14 mouse cellular contexts compared by ENCODE assay signal in the genomic region with DNA sequence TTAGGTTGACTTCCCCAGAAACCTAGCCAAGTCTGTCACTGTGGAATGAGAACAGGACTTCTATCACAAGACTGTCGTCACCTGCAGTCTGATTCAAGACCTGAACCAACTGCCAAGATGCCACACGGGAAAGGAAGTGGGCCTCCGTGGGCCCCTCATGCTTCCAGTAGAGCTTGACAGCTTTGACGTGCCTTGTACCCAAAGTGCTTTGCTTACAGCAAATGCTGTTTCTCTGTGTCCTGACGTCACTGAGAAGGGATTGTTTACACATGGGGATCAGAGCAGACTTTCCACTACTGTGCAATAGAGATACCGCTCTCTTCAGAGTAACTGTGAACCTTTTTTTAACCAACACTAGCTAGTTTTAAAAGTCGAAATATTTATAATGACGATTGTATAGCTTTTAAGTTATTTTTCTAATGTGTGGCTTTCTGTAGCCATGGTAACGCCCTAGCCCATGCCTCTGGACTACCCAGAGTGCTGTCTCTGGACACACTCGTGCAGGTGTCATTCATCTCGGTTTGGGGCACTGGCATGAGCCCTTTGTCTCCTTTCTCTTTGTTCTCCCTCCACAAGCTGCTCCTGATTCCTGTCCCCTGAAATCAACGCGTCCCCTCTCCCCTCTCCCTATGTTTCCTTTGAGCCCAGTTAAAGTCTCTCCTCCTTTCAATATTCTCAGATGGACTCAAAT. TPM values are rescaled to one million over a fixed set of nuclear protein-coding genes. Genes with fewer than 3 reads are reported as not detected.
DNase-seq lines count a peak whose midpoint lies in the region; ATAC-seq and TF ChIP-seq lines count a peak whose summit lies in the region.
"Had no signal": no experiment of that assay in that cellular context is flagged by ENCODE, and none has a peak within 500 bp of the region (broad histone marks: within the 10 kb centered on the region; RNA-seq: fewer than 3 reads in every experiment).

No protein-coding gene starts in this region.

- peaks cover 8% of the 10 kb centered on the region; the same call in 1 of the 2 replicates for H3K4me1 ChIP-seq in heart, postnatal 0 days (ENCODE audit: control insufficient read depth, insufficient read depth)

- no peak overlapping the region for H3K4me3 ChIP-seq in heart, postnatal 0 days (ENCODE audit: low read depth, low read length)
- H3K4me3 ChIP-seq: erythroblast, embryonic 14.5 days had no signal

- no peak overlapping the region for H3K9ac ChIP-seq in heart, postnatal 0 days (replicated peaks; ENCODE audit: low read depth, low read length)
- H3K9ac ChIP-seq: lung, embryonic 14.5 days had no signal

- 0 out of 2 replicates have a peak, but pooled peaks cover 10% of the 10 kb centered on the region for H3K36me3 ChIP-seq in heart, postnatal 0 days (replicated peaks; ENCODE audit: control insufficient read depth, insufficient read depth, low read length)

- ATAC-seq in heart, postnatal 0 days (ENCODE audit: insufficient read depth, low read depth): no peak
- ATAC-seq in CD4-positive, CD25-positive, alpha-beta regulatory T cell, adult 4 months: peak; percentile 83

- H3K27me3 ChIP-seq in heart, postnatal 0 days (ENCODE audit: control insufficient read depth, insufficient read depth, low read length): no peaks in the 10 kb centered on the region

- DNase-seq in heart, postnatal 0 days (ENCODE audit: low spot score): no peak
- no peak for DNase-seq in heart, postnatal 14 days
- DNase-seq in induced T-regulatory cell, adult 2 months (ENCODE audit: low read depth): peak; percentile 55
- peak; percentile 17 for DNase-seq in retina, postnatal 1 day
- DNase-seq in left cerebral cortex, postnatal 25 days (ENCODE audit: low spot score in 2 of 2): no peak
- DNase-seq in kidney, postnatal 14 days: no peak
- DNase-seq in kidney, postnatal 4 days: no peak
- DNase-seq: adrenal gland, postnatal 36 days; cerebellum, adult 9-11 months; gastrocnemius, postnatal 14 days; kidney, adult 8-10 months; lung, embryonic 14.5 days had no signal

- no peak for TF ChIP-seq EP300 in heart, postnatal 0 days (IDR thresholded peaks at IDR 0.05; ENCODE audit: low read depth)

- TF ChIP-seq CTCF in heart, postnatal 0 days (IDR thresholded peaks at IDR 0.05; ENCODE audit: low read depth): no peak

- WGBS in heart, postnatal 0 days: 47% methylated on average over 13 of the region's 13 CpGs

- intact Hi-C loops in heart, postnatal 14 days (cut with DNase I): no loop called here
- intact Hi-C loops in left cerebral cortex, postnatal 25 days (cut with DNase I): no loop called here

- H3K27ac ChIP-seq in heart, postnatal 0 days (ENCODE audit: low read depth): peak overlapping the region; percentile 57; the same call in 1 of the 2 replicates

- H3K4me2 ChIP-seq in heart, postnatal 0 days (ENCODE audit: low read depth, low read length): no peak overlapping the region
- H3K4me2 ChIP-seq: lung, embryonic 14.5 days had no signal

- H3K9me3 ChIP-seq in heart, postnatal 0 days (replicated peaks; ENCODE audit: control insufficient read depth, low read length): no peaks in the 10 kb centered on the region

RNA-seq across cellular contexts. Expression of a gene that starts 8.7 kb away (rescaled TPM):
- total RNA-seq in heart, postnatal 0 days (2014; rRNA removed; ENCODE audit: low replicate concordance): 37.2 and 55.8 TPM in 2 replicates
- 25.4 and 25.9 TPM in 2 replicates for polyA plus RNA-seq in heart, postnatal 0 days (2015; fragmentation: Nextera tagmentation; extraction: Ambion mirVana)
- total RNA-seq in heart, postnatal 14 days (2021): 10 to 100 TPM; 44.3 to 46.6 TPM
- polyA plus RNA-seq in CD4-positive, CD25-positive, alpha-beta regulatory T cell, adult 4 months (2017; shearing (Covaris generic)): 10 to 100 TPM; 16.0 to 18.5 TPM
- 100 to 1,000 TPM; 212 to 231 TPM for total RNA-seq in left cerebral cortex, postnatal 25 days (2021)

RNA-seq across cellular contexts. Expression of a gene that starts 43.9 kb away (rescaled TPM):
- total RNA-seq in heart, postnatal 0 days (2014; rRNA removed; ENCODE audit: low replicate concordance): 6.1 and 10.8 TPM in 2 replicates
- 8.5 TPM in 2 replicates for polyA plus RNA-seq in heart, postnatal 0 days (2015; fragmentation: Nextera tagmentation; extraction: Ambion mirVana)
- total RNA-seq in heart, postnatal 14 days (2021): 10 to 100 TPM; 15.8 to 17.5 TPM
- polyA plus RNA-seq in CD4-positive, CD25-positive, alpha-beta regulatory T cell, adult 4 months (2017; shearing (Covaris generic)): 1 to 10 TPM; 1.9 to 3.2 TPM
- 10 to 100 TPM in 1 of 2 experiments, 1 to 10 TPM in 1; 6.0 to 10.1 TPM for total RNA-seq in left cerebral cortex, postnatal 25 days (2021)
- polyA plus RNA-seq: erythroblast, embryonic 14.5 days had no signal

Comparison
In these comparisons a context has a peak if more than half of its experiments do, and no peak if none do; other contexts are left out.
1. DNase-seq: peak in induced T-regulatory cell, adult 2 months (single experiment) and retina, postnatal 1 day (single experiment); none in heart, postnatal 0 days (single experiment), heart, postnatal 14 days (0 of 2), left cerebral cortex, postnatal 25 days (0 of 2), kidney, postnatal 14 days (single experiment) and kidney, postnatal 4 days (0 of 2).